Mouse (Mus musculus): ENCODE measurements around the gene Nemf.
"Not testable (repeated sequence)": the region's sequence is repeated elsewhere in the genome, so short reads cannot be mapped to it uniquely, and the experiment has no call there.

Gene Nemf

GRCm38 (mm10) chr12:69356546-69357299 is at the start of gene Nemf:
Nemf (minus strand) TSS chr12:69357165.
- DNase-seq: peak; percentile 90

GRCm38 (mm10) chr12:69402594-69403167 is 45.7 kb upstream of the Nemf start:
- DNase-seq: no peak

- no peak for DNase-seq
These were observed 45.1 kb upstream of the Nemf start for GRCm38 (mm10) chr12:69402100-69402499.

GRCm38 (mm10) chr12:69400871-69401286 is 43.9 kb upstream of the Nemf start:
- no peak for DNase-seq

- no peak for DNase-seq
These were observed 43.4 kb upstream of the Nemf start for GRCm38 (mm10) chr12:69400367-69400766.

GRCm38 (mm10) chr12:69394456-69394855 is 37.5 kb upstream of the Nemf start:
- DNase-seq: no peak

- DNase-seq: no peak
These were observed 36.1 kb upstream of the Nemf start for GRCm38 (mm10) chr12:69393076-69393475.

- DNase-seq: no peak
These were observed 33.2 kb upstream of the Nemf start for GRCm38 (mm10) chr12:69390000-69390698.

GRCm38 (mm10) chr12:69389273-69389938 is 32.4 kb upstream of the Nemf start:
- no peak for DNase-seq

- DNase-seq: no peak
These were observed 31.4 kb upstream of the Nemf start for GRCm38 (mm10) chr12:69388321-69388869.

GRCm38 (mm10) chr12:69386281-69386732 is 29.3 kb upstream of the Nemf start:
- DNase-seq: not testable (repeated sequence)

- DNase-seq: no peak
These were observed 28.7 kb upstream of the Nemf start for GRCm38 (mm10) chr12:69385542-69386280.

- no peak for DNase-seq
These were observed 27.6 kb upstream of the Nemf start for GRCm38 (mm10) chr12:69384606-69385005.

- no peak for DNase-seq
These were observed 25.9 kb upstream of the Nemf start for GRCm38 (mm10) chr12:69382880-69383279.

- DNase-seq: no peak
These were observed 21.8 kb upstream of the Nemf start for GRCm38 (mm10) chr12:69378558-69379454.

- not testable (repeated sequence) for DNase-seq
These were observed 20.7 kb upstream of the Nemf start for GRCm38 (mm10) chr12:69377636-69378035.

- DNase-seq: no peak
These were observed 20.2 kb upstream of the Nemf start for GRCm38 (mm10) chr12:69377188-69377587.

GRCm38 (mm10) chr12:69376132-69376531 is 19.2 kb upstream of the Nemf start:
- DNase-seq: no peak

GRCm38 (mm10) chr12:69373850-69374766 is 17.1 kb upstream of the Nemf start:
- peak; percentile 43 for DNase-seq
